12 mouse cellular contexts compared by ENCODE assay signal in genomic region chr17:24640119-24640518, GRCm38 (mm10). TPM values are rescaled to one million over a fixed set of nuclear protein-coding genes. Genes with fewer than 3 reads are reported as not detected.
DNase-seq lines count a peak whose midpoint lies in the region; ATAC-seq and TF ChIP-seq lines count a peak whose summit lies in the region.
"Had no signal": no experiment of that assay in that cellular context is flagged by ENCODE, and none has a peak within 500 bp of the region (broad histone marks: within the 10 kb centered on the region; RNA-seq: fewer than 3 reads in every experiment).

No protein-coding gene starts in this region.

- no peaks in the 10 kb centered on the region for H3K27me3 ChIP-seq in kidney, postnatal 0 days (ENCODE audit: insufficient read depth, low read length)
- H3K27me3 ChIP-seq in embryonic facial prominence, embryonic 14.5 days (replicated peaks; ENCODE audit: control insufficient read depth, insufficient read depth, low read length) = no peaks in the 10 kb centered on the region
- no peaks in the 10 kb centered on the region for H3K27me3 ChIP-seq in limb, embryonic 13.5 days
- H3K27me3 ChIP-seq: midbrain, embryonic 15.5 days had no signal

- no peak overlapping the region for H3K4me3 ChIP-seq in kidney, postnatal 0 days (replicated peaks; ENCODE audit: low read depth, low read length)
- no peak overlapping the region for H3K4me3 ChIP-seq in embryonic facial prominence, embryonic 14.5 days (ENCODE audit: low read depth, low read length)
- H3K4me3 ChIP-seq in limb, embryonic 13.5 days = no peak overlapping the region
- H3K4me3 ChIP-seq: midbrain, embryonic 15.5 days had no signal

- no peaks in the 10 kb centered on the region for H3K9me3 ChIP-seq in kidney, postnatal 0 days (replicated peaks; ENCODE audit: low read length)
- no peaks in the 10 kb centered on the region for H3K9me3 ChIP-seq in embryonic facial prominence, embryonic 14.5 days (ENCODE audit: control insufficient read depth, low read length)
- H3K9me3 ChIP-seq in limb, embryonic 13.5 days = no peaks in the 10 kb centered on the region
- H3K9me3 ChIP-seq: midbrain, embryonic 15.5 days had no signal

- H3K4me2 ChIP-seq in kidney, postnatal 0 days (ENCODE audit: low read length) = no peak overlapping the region
- H3K4me2 ChIP-seq in embryonic facial prominence, embryonic 14.5 days (ENCODE audit: low read depth, low read length) = peak overlapping the region; percentile 19; the same call in 1 of the 2 replicates
- peak overlapping the region; percentile 53 for H3K4me2 ChIP-seq in limb, embryonic 13.5 days (replicated peaks)
- H3K4me2 ChIP-seq: midbrain, embryonic 15.5 days had no signal

- no peak for ATAC-seq in kidney, postnatal 0 days (replicated peaks; ENCODE audit: low FRiP score, low read depth)
- no peak for ATAC-seq in embryonic facial prominence, embryonic 14.5 days (ENCODE audit: low read depth)
- ATAC-seq in limb, embryonic 13.5 days (ENCODE audit: low FRiP score, low read depth) = no peak
- ATAC-seq: liver, postnatal 0 days; midbrain, embryonic 15.5 days had no signal

- peaks cover 28% of the 10 kb centered on the region for H3K4me1 ChIP-seq in kidney, postnatal 0 days (replicated peaks; ENCODE audit: insufficient read depth, low read length)
- peaks cover 29% of the 10 kb centered on the region for H3K4me1 ChIP-seq in embryonic facial prominence, embryonic 14.5 days (ENCODE audit: control insufficient read depth, insufficient read depth, low read length)
- H3K4me1 ChIP-seq in limb, embryonic 13.5 days = peaks cover 51% of the 10 kb centered on the region
- H3K4me1 ChIP-seq: midbrain, embryonic 15.5 days had no signal

- peak overlapping the region; percentile 80 for H3K27ac ChIP-seq in kidney, postnatal 0 days
- peak overlapping the region; percentile 93 for H3K27ac ChIP-seq in embryonic facial prominence, embryonic 14.5 days (replicated peaks; ENCODE audit: low read depth, low read length)
- peak overlapping the region; percentile 97 for H3K27ac ChIP-seq in limb, embryonic 13.5 days
- H3K27ac ChIP-seq: midbrain, embryonic 15.5 days had no signal

- WGBS in kidney, postnatal 0 days = 82% methylated on average over 7 of the region's 7 CpGs
- 89% methylated on average over 7 of the region's 7 CpGs for WGBS in embryonic facial prominence, embryonic 14.5 days
- WGBS in limb, embryonic 13.5 days = 81% methylated on average over 7 of the region's 7 CpGs

- 0 out of 2 replicates have a peak overlapping the region, but pooled peaks have one; percentile 4 for H3K9ac ChIP-seq in kidney, postnatal 0 days (ENCODE audit: low read depth, low read length)
- H3K9ac ChIP-seq in embryonic facial prominence, embryonic 14.5 days (ENCODE audit: low read depth, low read length) = peak overlapping the region; percentile 35; the same call in 1 of the 2 replicates
- H3K9ac ChIP-seq in limb, embryonic 13.5 days = peak overlapping the region; percentile 53
- H3K9ac ChIP-seq: liver, postnatal 0 days; midbrain, embryonic 15.5 days had no signal

- H3K36me3 ChIP-seq in kidney, postnatal 0 days (ENCODE audit: insufficient read depth, low read length) = peaks cover 16% of the 10 kb centered on the region; the same call in 1 of the 2 replicates
- peaks cover 22% of the 10 kb centered on the region for H3K36me3 ChIP-seq in embryonic facial prominence, embryonic 14.5 days (ENCODE audit: control insufficient read depth, insufficient read depth, low read length)
- peaks cover 52% of the 10 kb centered on the region for H3K36me3 ChIP-seq in limb, embryonic 13.5 days

- TF ChIP-seq CTCF in kidney, postnatal 0 days (IDR thresholded peaks at IDR 0.05; ENCODE audit: low read depth) = no peak

- DNase-seq in heart, adult 11 months = peak; percentile 94
- no peak for DNase-seq in heart, adult 18-20 months
- DNase-seq in kidney, postnatal 0 days (ENCODE audit: low spot score) = no peak
- DNase-seq in kidney, postnatal 36 days = no peak
- no peak for DNase-seq in embryonic facial prominence, embryonic 14.5 days (ENCODE audit: low spot score)
- no peak for DNase-seq in adrenal gland, postnatal 10 days
- no peak for DNase-seq in gastrocnemius, adult 8-10 months (ENCODE audit: low spot score in 2 of 2)
- DNase-seq: liver, postnatal 0 days had no signal

RNA-seq across cellular contexts. Expression of gene Nthl1, which starts 7.6 kb away (rescaled TPM):
- 1 to 10 TPM; 2.6 to 3.1 TPM for total RNA-seq in heart, adult 18-20 months (2021)
- 13.4 and 14.9 TPM in 2 replicates for polyA plus RNA-seq in kidney, postnatal 0 days (2015; fragmentation: Nextera tagmentation; extraction: Ambion mirVana)
- polyA plus RNA-seq in embryonic facial prominence, embryonic 14.5 days (2014; fragmentation: Nextera tagmentation; extraction: Ambion mirVana) = 16.8 and 19.1 TPM in 2 replicates
- polyA plus RNA-seq in limb, embryonic 13.5 days (2015; fragmentation: Nextera tagmentation; extraction: Ambion mirVana) = 23.7 and 25.0 TPM in 2 replicates
- total RNA-seq in adrenal gland, postnatal 10 days (2021) = 10 to 100 TPM in 1 of 2 experiments, 1 to 10 TPM in 1; 6.4 to 11.6 TPM
- 1 to 10 TPM; 1.8 to 3.4 (median 2.2) TPM for total RNA-seq in gastrocnemius, adult 8-10 months (2022)

RNA-seq across cellular contexts. Expression of gene Tsc2, which starts 7.7 kb away (rescaled TPM):
- 100 to 1,000 TPM; 104 to 108 TPM for total RNA-seq in heart, adult 18-20 months (2021)
- 36.4 and 42.4 TPM in 2 replicates for polyA plus RNA-seq in kidney, postnatal 0 days (2015; fragmentation: Nextera tagmentation; extraction: Ambion mirVana)
- 60.8 and 71.2 TPM in 2 replicates for polyA plus RNA-seq in embryonic facial prominence, embryonic 14.5 days (2014; fragmentation: Nextera tagmentation; extraction: Ambion mirVana)
- polyA plus RNA-seq in limb, embryonic 13.5 days (2015; fragmentation: Nextera tagmentation; extraction: Ambion mirVana) = 65.5 and 72.2 TPM in 2 replicates
- total RNA-seq in adrenal gland, postnatal 10 days (2021) = 100 to 1,000 TPM in 1 of 2 experiments, 10 to 100 TPM in 1; 84.9 to 110 TPM
- total RNA-seq in gastrocnemius, adult 8-10 months (2022) = 10 to 100 TPM; 75.8 to 86.4 (median 82.7) TPM

RNA-seq across cellular contexts. Expression of gene Slc9a3r2, which starts 10.0 kb away (rescaled TPM):
- total RNA-seq in heart, adult 18-20 months (2021) = 100 to 1,000 TPM in 1 of 2 experiments, 10 to 100 TPM in 1; 88.2 to 103 TPM
- polyA plus RNA-seq in kidney, postnatal 0 days (2015; fragmentation: Nextera tagmentation; extraction: Ambion mirVana) = 141 and 145 TPM in 2 replicates
- polyA plus RNA-seq in embryonic facial prominence, embryonic 14.5 days (2014; fragmentation: Nextera tagmentation; extraction: Ambion mirVana) = 56.7 and 57.7 TPM in 2 replicates
- polyA plus RNA-seq in limb, embryonic 13.5 days (2015; fragmentation: Nextera tagmentation; extraction: Ambion mirVana) = 58.1 and 59.3 TPM in 2 replicates
- total RNA-seq in adrenal gland, postnatal 10 days (2021) = 10 to 100 TPM; 66.9 to 72.8 TPM
- 10 to 100 TPM; 17.8 to 38.4 (median 20.8) TPM for total RNA-seq in gastrocnemius, adult 8-10 months (2022)

RNA-seq across cellular contexts. Expression of gene Npw, which starts 18.1 kb away (rescaled TPM):
- total RNA-seq in heart, adult 18-20 months (2021) = not detected
- 0.32 and 0.38 TPM in 2 replicates for polyA plus RNA-seq in kidney, postnatal 0 days (2015; fragmentation: Nextera tagmentation; extraction: Ambion mirVana)
- 0.82 and 1.4 TPM in 2 replicates for polyA plus RNA-seq in embryonic facial prominence, embryonic 14.5 days (2014; fragmentation: Nextera tagmentation; extraction: Ambion mirVana)
- polyA plus RNA-seq in limb, embryonic 13.5 days (2015; fragmentation: Nextera tagmentation; extraction: Ambion mirVana) = 0.80 TPM in 2 replicates
- not detected for total RNA-seq in adrenal gland, postnatal 10 days (2021)
- not detected for total RNA-seq in gastrocnemius, adult 8-10 months (2022)
- total RNA-seq: adrenal gland, adult 18-20 months had no signal
- polyA plus RNA-seq: heart, embryonic 14.5 days; liver, postnatal 0 days had no signal

RNA-seq across cellular contexts. Expression of gene Zfp598, which starts 29.4 kb away (rescaled TPM):
- 10 to 100 TPM; 16.4 to 17.2 TPM for total RNA-seq in heart, adult 18-20 months (2021)
- polyA plus RNA-seq in kidney, postnatal 0 days (2015; fragmentation: Nextera tagmentation; extraction: Ambion mirVana) = 17.5 and 18.1 TPM in 2 replicates
- polyA plus RNA-seq in embryonic facial prominence, embryonic 14.5 days (2014; fragmentation: Nextera tagmentation; extraction: Ambion mirVana) = 23.7 and 25.2 TPM in 2 replicates
- polyA plus RNA-seq in limb, embryonic 13.5 days (2015; fragmentation: Nextera tagmentation; extraction: Ambion mirVana) = 22.2 and 24.7 TPM in 2 replicates
- total RNA-seq in adrenal gland, postnatal 10 days (2021) = 10 to 100 TPM; 38.9 to 42.2 TPM
- 10 to 100 TPM; 22.4 to 27.6 (median 27.0) TPM for total RNA-seq in gastrocnemius, adult 8-10 months (2022)
